ENCODE assay signal across 23 mouse cellular contexts in genomic region chr12:115404657-115405056, GRCm38 (mm10).
A peak's percentile ranks its signal among the peaks of the same experiment; 100 is the strongest.
DNase-seq lines count a peak whose midpoint lies in the region; ATAC-seq lines count a peak whose summit lies in the region.
"Had no signal": no experiment of that assay in that cellular context is flagged by ENCODE, and none has a peak within 500 bp of the region (broad histone marks: within the 10 kb centered on the region; RNA-seq: fewer than 3 reads in every experiment).

No protein-coding gene starts in this region.

- 78% methylated on average over 1 of the region's 1 CpGs for WGBS in hindbrain, embryonic 16.5 days
- WGBS in liver, embryonic 12.5 days (ENCODE audit: insufficient replicate concordance), result 48% methylated on average over 1 of the region's 1 CpGs

- no peak overlapping the region for H3K27ac ChIP-seq in hindbrain, embryonic 16.5 days (ENCODE audit: low read depth, low read length)
- H3K27ac ChIP-seq in liver, embryonic 12.5 days, result no peak overlapping the region
- H3K27ac ChIP-seq: embryonic facial prominence, embryonic 13.5 days; embryonic facial prominence, embryonic 15.5 days; forebrain, embryonic 10.5 days; forebrain, embryonic 12.5 days had no signal

- no peaks in the 10 kb centered on the region for H3K4me1 ChIP-seq in hindbrain, embryonic 16.5 days (ENCODE audit: control insufficient read depth, insufficient read depth, low read depth, low read length)
- H3K4me1 ChIP-seq in liver, embryonic 12.5 days, result no peaks in the 10 kb centered on the region
- H3K4me1 ChIP-seq: embryonic facial prominence, embryonic 13.5 days; embryonic facial prominence, embryonic 15.5 days; forebrain, embryonic 10.5 days; forebrain, embryonic 12.5 days had no signal

- intact Hi-C loops in left cerebral cortex, postnatal 14 days (cut with DNase I), result no loop called here

- ATAC-seq in granulocyte monocyte progenitor cell, adult 5-6 weeks (replicated peaks; ENCODE audit: poor library complexity, severe bottlenecking), result peak; percentile 56
- peak; percentile 58 for ATAC-seq in megakaryocyte progenitor cell, adult 5-6 weeks (replicated peaks; ENCODE audit: poor library complexity)
- ATAC-seq in neutrophil, adult 5-6 weeks (ENCODE audit: extremely low read depth, insufficient number of reproducible peaks, low FRiP score, poor library complexity, severe bottlenecking), result 0 out of 2 replicates have a peak, but pooled peaks have one; percentile 44
- ATAC-seq in hindbrain, embryonic 16.5 days, result no peak
- ATAC-seq in liver, embryonic 12.5 days, result no peak
- ATAC-seq: forebrain, embryonic 14.5 days; forebrain, embryonic 16.5 days had no signal

- peaks cover 6% of the 10 kb centered on the region for H3K9me3 ChIP-seq in hindbrain, embryonic 16.5 days (ENCODE audit: control insufficient read depth, low read length)
- peaks cover 5% of the 10 kb centered on the region; the same call in 1 of the 2 replicates for H3K9me3 ChIP-seq in liver, embryonic 12.5 days (replicated peaks)
- H3K9me3 ChIP-seq: embryonic facial prominence, embryonic 15.5 days had no signal

- no peaks in the 10 kb centered on the region for H3K27me3 ChIP-seq in hindbrain, embryonic 16.5 days (replicated peaks; ENCODE audit: control insufficient read depth, insufficient read depth, low read length)
- H3K27me3 ChIP-seq in liver, embryonic 12.5 days (replicated peaks), result no peaks in the 10 kb centered on the region
- H3K27me3 ChIP-seq: embryonic facial prominence, embryonic 13.5 days; embryonic facial prominence, embryonic 15.5 days; forebrain, embryonic 12.5 days had no signal

- no peak overlapping the region for H3K4me3 ChIP-seq in hindbrain, embryonic 16.5 days (ENCODE audit: low read length)
- no peak overlapping the region for H3K4me3 ChIP-seq in liver, embryonic 12.5 days
- H3K4me3 ChIP-seq: embryonic facial prominence, embryonic 13.5 days; embryonic facial prominence, embryonic 15.5 days; erythroblast, embryonic 14.5 days; forebrain, embryonic 10.5 days; forebrain, embryonic 12.5 days had no signal

- DNase-seq in right cerebral cortex, postnatal 25 days, result no peak
- DNase-seq in left cerebral cortex, postnatal 14 days (ENCODE audit: low spot score in 2 of 2), result no peak
- DNase-seq: adrenal gland, adult 8-10 months; adrenal gland, postnatal 14 days; adrenal gland, postnatal 36 days; cerebellum, adult 11-12 months; cerebellum, adult 2 months; cerebellum, adult 9-10 months; cerebellum, postnatal 10 days; cerebellum, postnatal 25 days; embryo, embryonic 11 days had no signal

- H3K36me3 ChIP-seq in hindbrain, embryonic 16.5 days (ENCODE audit: control insufficient read depth, insufficient read depth, low read length), result no peaks in the 10 kb centered on the region
- no peaks in the 10 kb centered on the region for H3K36me3 ChIP-seq in liver, embryonic 12.5 days
- H3K36me3 ChIP-seq: embryonic facial prominence, embryonic 13.5 days; embryonic facial prominence, embryonic 15.5 days; forebrain, embryonic 10.5 days; forebrain, embryonic 12.5 days had no signal

- no peak overlapping the region for H3K4me2 ChIP-seq in hindbrain, embryonic 16.5 days (ENCODE audit: low read length)
- no peak overlapping the region for H3K4me2 ChIP-seq in liver, embryonic 12.5 days
- H3K4me2 ChIP-seq: embryonic facial prominence, embryonic 13.5 days; embryonic facial prominence, embryonic 15.5 days; forebrain, embryonic 12.5 days had no signal

- no peak overlapping the region for H3K9ac ChIP-seq in hindbrain, embryonic 16.5 days (ENCODE audit: low read depth, low read length)
- H3K9ac ChIP-seq in liver, embryonic 12.5 days, result no peak overlapping the region
- H3K9ac ChIP-seq: embryonic facial prominence, embryonic 13.5 days; embryonic facial prominence, embryonic 15.5 days; forebrain, embryonic 12.5 days had no signal

Comparison
In these comparisons a context has a peak if more than half of its experiments do, and no peak if none do; other contexts are left out.
1. ATAC-seq: peak in granulocyte monocyte progenitor cell, adult 5-6 weeks (single experiment), megakaryocyte progenitor cell, adult 5-6 weeks (single experiment) and neutrophil, adult 5-6 weeks (single experiment); none in hindbrain, embryonic 16.5 days (single experiment) and liver, embryonic 12.5 days (single experiment).